Mouse (Mus musculus) neural tube, embryonic 11.5 days (tissue): ENCODE data around the gene Sptbn1. TPM values are rescaled to one million over a fixed set of nuclear protein-coding genes. Genes with fewer than 3 reads are reported as not detected.
A peak's percentile ranks its signal among the peaks of the same experiment; 100 is the strongest.

Experiments
- ATAC-seq: fragments of 200-750 bp; cut with Nextera tagmentation; 2 replicates; pipeline ENCODE4 v1.8.0; 2017; ENCODE audit warnings: moderate number of reproducible peaks, mild to moderate bottlenecking, moderate TSS enrichment, moderate library complexity; ENCODE audit not compliant: insufficient read depth, low FRiP score, low TSS enrichment
- DNase-seq: peaks from one replicate; pipeline ENCODE4 v3.0.0-alpha.2; 2015; ENCODE audit warnings: low spot score
- H3K27ac ChIP-seq: fragments of 300-500 bp; sonication (generic); 2 replicates; pipeline ENCODE4 v1.5.1; 2014; ENCODE audit warnings: low read depth, mild to moderate bottlenecking, low read length
- H3K27me3 ChIP-seq: fragments of 300-500 bp; sonication (generic); 2 replicates; pipeline ENCODE4 v1.6.1; 2014; ENCODE audit warnings: mild to moderate bottlenecking, low read length, mixed read lengths; ENCODE audit not compliant: control insufficient read depth, insufficient read depth
- H3K36me3 ChIP-seq: fragments of 300-500 bp; sonication (generic); 2 replicates; pipeline ENCODE4 v1.6.1; 2014; ENCODE audit warnings: mild to moderate bottlenecking, low read length, moderate library complexity, mixed read lengths; ENCODE audit not compliant: control insufficient read depth, insufficient read depth
- H3K4me1 ChIP-seq: fragments of 300-500 bp; sonication (generic); 2 replicates; pipeline ENCODE4 v1.6.1; 2014; ENCODE audit warnings: low read length, mixed read lengths; ENCODE audit not compliant: control insufficient read depth, insufficient read depth
- H3K4me2 ChIP-seq: fragments of 300-500 bp; sonication (generic); 2 replicates; pipeline ENCODE4 v1.6.1; 2014; ENCODE audit warnings: low read depth, mild to moderate bottlenecking, moderate library complexity
- H3K4me3 ChIP-seq: fragments of 300-500 bp; sonication (generic); 2 replicates; pipeline ENCODE4 v1.5.1; 2014; ENCODE audit warnings: low read depth, low read length
- H3K9ac ChIP-seq: fragments of 300-500 bp; sonication (generic); 2 replicates; pipeline ENCODE4 v1.6.1; 2014; ENCODE audit warnings: mild to moderate bottlenecking, low read length
- H3K9me3 ChIP-seq: fragments of 300-500 bp; sonication (generic); 2 replicates; pipeline ENCODE4 v1.6.1; 2016; ENCODE audit warnings: low read length; ENCODE audit not compliant: control insufficient read depth
- WGBS: fragments of 180-500 bp; shearing (Covaris S2); extraction: QIAGEN DNeasy Blood & Tissue Kit; methylation state at CpG from one replicate; pipeline ENCODE4 v1.1.7; 2014; 5-methylcytosine and 5-hydroxymethylcytosine counted together
- polyA plus RNA-seq: library from polyadenylated mRNA; unstranded; fragments of >200 nt; fragmentation: Nextera tagmentation; extraction: Ambion mirVana; gene quantifications from 2 replicates; pipeline ENCODE4 v1.2.1, GENCODE M21; 2014

Gene Sptbn1
- 97.0 and 105 TPM in 2 replicates for polyA plus RNA-seq

GRCm38 (mm10) chr11:30267892-30268647, at the start of gene Sptbn1:
Gene Sptbn1 (minus strand): TSS chr11:30268175.
- WGBS = 1% methylated on average over 33 of the region's 81 CpGs
- ATAC-seq (peak; percentile 96), DNase-seq (peak; percentile 93)
- Histone ChIP-seq H3K4me1 (peaks cover 7% of the 10 kb centered on the region; the same call in 1 of the 2 replicates), H3K36me3 (no peaks in the 10 kb centered on the region), H3K9me3 (no peaks in the 10 kb centered on the region), H3K9ac (peak within 1 kb of the TSS; percentile 93), H3K4me3 (peak within 1 kb of the TSS; percentile 96), H3K27ac (peak within 1 kb of the TSS; percentile 92), H3K27me3 (no peaks in the 10 kb centered on the region), H3K4me2 (peak within 1 kb of the TSS; percentile 76)

GRCm38 (mm10) chr11:30294279-30294678, 26.3 kb upstream of the Sptbn1 start:
- H3K9me3 ChIP-seq = no peaks in the 10 kb centered on the region
- H3K27ac ChIP-seq = no peak overlapping the region
- ATAC-seq (no peak), DNase-seq (no peak)
- H3K4me3 ChIP-seq = no peak overlapping the region
- no peak overlapping the region for H3K9ac ChIP-seq
- no peaks in the 10 kb centered on the region for H3K4me1 ChIP-seq
- H3K36me3 ChIP-seq = no peaks in the 10 kb centered on the region
- H3K4me2 ChIP-seq = no peak overlapping the region
- H3K27me3 ChIP-seq = no peaks in the 10 kb centered on the region

- Histone ChIP-seq H3K9ac (no peak overlapping the region), H3K4me3 (no peak overlapping the region), H3K36me3 (no peaks in the 10 kb centered on the region), H3K4me2 (no peak overlapping the region), H3K27ac (no peak overlapping the region), H3K9me3 (no peaks in the 10 kb centered on the region), H3K4me1 (no peaks in the 10 kb centered on the region), H3K27me3 (no peaks in the 10 kb centered on the region)
- DNase-seq (no peak), ATAC-seq (no peak)
- 82% methylated on average over 3 of the region's 3 CpGs for WGBS
Measured at GRCm38 (mm10) chr11:30292221-30293160, 24.5 kb upstream of the Sptbn1 start.

- no peak overlapping the region for H3K4me2 ChIP-seq
- H3K4me1 ChIP-seq = no peaks in the 10 kb centered on the region
- no peak overlapping the region for H3K9ac ChIP-seq
- no peak overlapping the region for H3K4me3 ChIP-seq
- H3K9me3 ChIP-seq = no peaks in the 10 kb centered on the region
- DNase-seq = no peak
- H3K27ac ChIP-seq = no peak overlapping the region
- ATAC-seq = no peak
- WGBS = 68% methylated on average over 8 of the region's 8 CpGs
- no peaks in the 10 kb centered on the region for H3K36me3 ChIP-seq
- H3K27me3 ChIP-seq = no peaks in the 10 kb centered on the region
Measured at GRCm38 (mm10) chr11:30291155-30291554, 23.2 kb upstream of the Sptbn1 start.

GRCm38 (mm10) chr11:30289470-30290431, 21.8 kb upstream of the Sptbn1 start:
- no peak for ATAC-seq
- WGBS = 77% methylated on average over 7 of the region's 7 CpGs

GRCm38 (mm10) chr11:30288075-30288474, 20.1 kb upstream of the Sptbn1 start:
- H3K4me3 ChIP-seq = no peak overlapping the region
- H3K27me3 ChIP-seq = no peaks in the 10 kb centered on the region
- 94% methylated on average over 2 of the region's 2 CpGs for WGBS
- DNase-seq (no peak), ATAC-seq (no peak)
- H3K9me3 ChIP-seq = no peaks in the 10 kb centered on the region
- no peaks in the 10 kb centered on the region for H3K36me3 ChIP-seq
- H3K27ac ChIP-seq = no peak overlapping the region
- H3K9ac ChIP-seq = no peak overlapping the region
- no peak overlapping the region for H3K4me2 ChIP-seq
- H3K4me1 ChIP-seq = no peaks in the 10 kb centered on the region

More at GRCm38 (mm10) chr11:30289470-30290431, 21.8 kb upstream of the Sptbn1 start:
- H3K27ac ChIP-seq = no peak overlapping the region
- no peak overlapping the region for H3K9ac ChIP-seq
- no peaks in the 10 kb centered on the region for H3K36me3 ChIP-seq
- DNase-seq = no peak
- H3K9me3 ChIP-seq = no peaks in the 10 kb centered on the region
- H3K4me1 ChIP-seq = no peaks in the 10 kb centered on the region
- no peaks in the 10 kb centered on the region for H3K27me3 ChIP-seq
- no peak overlapping the region for H3K4me3 ChIP-seq
- H3K4me2 ChIP-seq = no peak overlapping the region

GRCm38 (mm10) chr11:30283710-30284109, 15.7 kb upstream of the Sptbn1 start:
- H3K27me3 ChIP-seq = no peaks in the 10 kb centered on the region
- no peak overlapping the region for H3K4me3 ChIP-seq
- no peaks in the 10 kb centered on the region for H3K36me3 ChIP-seq
- H3K4me1 ChIP-seq = no peaks in the 10 kb centered on the region
- H3K4me2 ChIP-seq = no peak overlapping the region
- no peak for ATAC-seq
- WGBS = 67% methylated on average over 2 of the region's 2 CpGs
- no peak overlapping the region for H3K27ac ChIP-seq
- no peaks in the 10 kb centered on the region for H3K9me3 ChIP-seq
- no peak for DNase-seq
- no peak overlapping the region for H3K9ac ChIP-seq

- H3K36me3 ChIP-seq = no peaks in the 10 kb centered on the region
- no peak overlapping the region for H3K4me2 ChIP-seq
- no peaks in the 10 kb centered on the region for H3K9me3 ChIP-seq
- no peak overlapping the region for H3K9ac ChIP-seq
- no peak overlapping the region for H3K27ac ChIP-seq
- no peak for ATAC-seq
- WGBS = 74% methylated on average over 5 of the region's 5 CpGs
- no peak overlapping the region for H3K4me3 ChIP-seq
- no peak for DNase-seq
- H3K4me1 ChIP-seq = no peaks in the 10 kb centered on the region
- H3K27me3 ChIP-seq = no peaks in the 10 kb centered on the region
Measured at GRCm38 (mm10) chr11:30281096-30281495, 13.1 kb upstream of the Sptbn1 start.
